Mouse (Mus musculus) brain, embryonic 14.5 days (tissue): ENCODE data around the gene Zdhhc4. TPM values are rescaled to one million over a fixed set of nuclear protein-coding genes. Genes with fewer than 3 reads are reported as not detected.

ENCODE experiments used
- DNase-seq: peaks from one replicate; pipeline ENCODE4 v3.0.0-alpha.2; 2011; ENCODE audit warnings: low read depth
- CTCF ChIP-seq: fragments of 200-500 bp; IDR thresholded peaks from 2 replicates; pipeline ENCODE4 v1.5.1; 2012; ENCODE audit warnings: inconsistent platforms, mild to moderate bottlenecking, moderate library complexity, borderline replicate concordance; ENCODE audit not compliant: insufficient read depth, insufficient read length; ENCODE audit errors: extremely low read depth
- POLR2A ChIP-seq: fragments of 200-500 bp; IDR thresholded peaks from 2 replicates; pipeline ENCODE4 v1.6.1; 2012; ENCODE audit warnings: mild to moderate bottlenecking, inconsistent platforms, borderline replicate concordance; ENCODE audit not compliant: poor library complexity, insufficient read depth, insufficient read length, severe bottlenecking; ENCODE audit errors: extremely low read depth
- polyA plus RNA-seq: library from polyadenylated mRNA; depleted of rRNA; stranded (reverse); fragments of >200 nt; gene quantifications from 2 replicates; pipeline ENCODE4 v1.2.3, GENCODE M21; 2012

Zdhhc4 gene
- polyA plus RNA-seq, 1 experiment, result 70.3 TPM

DNA sequence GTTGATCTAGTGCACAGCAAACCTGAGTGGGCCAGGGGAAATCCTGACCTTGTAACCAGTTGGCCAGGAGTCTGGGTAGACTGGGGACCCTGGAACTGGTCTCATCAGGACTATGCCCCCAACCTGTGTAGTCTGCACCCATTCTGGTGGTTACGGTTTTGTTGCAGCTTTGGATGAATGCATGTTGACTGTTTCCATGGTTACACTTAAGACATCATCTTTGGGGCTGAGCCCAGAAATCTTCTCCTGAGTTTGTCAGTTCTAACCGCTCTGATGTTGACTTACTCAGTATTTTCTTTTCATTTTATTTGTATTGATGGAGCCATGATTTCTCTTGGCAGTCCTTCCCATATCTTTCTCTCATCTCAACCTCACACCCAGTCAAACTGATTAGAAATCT lies 33.7 kb downstream of the Zdhhc4 start:
- peak; percentile 44 for DNase-seq
- TF ChIP-seq POLR2A, result no peak
- no peak for TF ChIP-seq CTCF

GRCm38 (mm10) chr5:143294862-143295261 lies 34.2 kb downstream of the Zdhhc4 start:
- TF ChIP-seq POLR2A (no peak), CTCF (peak; percentile 46; the same call in 1 of the 2 replicates)

DNA sequence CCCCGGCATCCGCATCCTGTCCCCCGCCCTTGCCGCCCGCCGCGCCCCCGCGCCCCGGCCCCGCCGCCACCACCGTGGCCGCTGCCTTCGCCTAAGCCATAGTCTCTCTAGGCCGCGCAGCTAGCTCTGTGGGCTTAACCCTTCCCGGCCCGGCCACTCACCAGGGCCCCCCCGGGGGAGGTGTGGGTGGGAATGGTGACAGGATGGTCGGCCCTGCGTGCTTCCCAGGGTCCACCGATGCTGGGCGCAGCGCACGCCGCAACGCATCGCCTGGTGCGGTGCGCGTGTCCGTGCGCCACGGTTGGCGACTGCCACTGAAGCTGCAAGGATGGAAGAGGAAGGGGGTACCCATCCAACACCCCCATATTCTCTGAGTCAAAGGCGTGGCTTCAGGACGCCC lies 35.7 kb downstream of the Zdhhc4 start, which contains the start of gene Zfp853:
TSS of gene Zfp853 (minus strand) at position 220 of the 400 bp plus-strand sequence.
- TF ChIP-seq CTCF, result no peak
- no peak for TF ChIP-seq POLR2A
- DNase-seq, result no peak

More at GRCm38 (mm10) chr5:143294862-143295261, 34.2 kb downstream of the Zdhhc4 start:
- DNase-seq, result no peak

GRCm38 (mm10) chr5:143292879-143293278 lies 36.2 kb downstream of the Zdhhc4 start:
- TF ChIP-seq POLR2A, result no peak
- no peak for TF ChIP-seq CTCF
- no peak for DNase-seq

DNA sequence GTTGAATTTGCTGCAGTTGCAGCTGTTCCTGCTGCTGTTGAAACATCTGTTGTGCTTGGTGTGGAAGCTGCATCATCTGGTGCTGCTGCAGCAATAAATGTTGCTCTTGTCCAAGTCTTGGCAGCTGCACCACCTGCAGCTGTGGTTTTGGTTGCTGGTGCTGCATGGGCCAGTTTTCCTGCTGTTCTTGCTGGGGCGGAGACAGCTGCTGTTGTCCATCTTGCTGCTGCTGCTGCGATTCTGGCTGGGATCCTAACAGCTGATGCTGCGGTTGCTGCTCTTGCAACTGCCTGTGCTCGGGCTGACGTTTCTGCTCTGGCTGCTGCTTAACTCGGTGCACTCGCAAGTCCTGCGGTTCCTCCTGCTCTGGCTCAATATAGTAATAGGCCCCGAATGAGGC lies 39.8 kb downstream of the Zdhhc4 start:
- no peak for TF ChIP-seq POLR2A
- no peak for TF ChIP-seq CTCF
- DNase-seq, result no peak

- TF ChIP-seq POLR2A (no peak), CTCF (no peak)
- no peak for DNase-seq
These were observed 40.6 kb downstream of the Zdhhc4 start for GRCm38 (mm10) chr5:143288378-143288911.

- DNase-seq, result peak; percentile 36
- TF ChIP-seq POLR2A, result no peak
- TF ChIP-seq CTCF, result no peak
These were observed 41.2 kb downstream of the Zdhhc4 start for GRCm38 (mm10) chr5:143287774-143288328.

DNA sequence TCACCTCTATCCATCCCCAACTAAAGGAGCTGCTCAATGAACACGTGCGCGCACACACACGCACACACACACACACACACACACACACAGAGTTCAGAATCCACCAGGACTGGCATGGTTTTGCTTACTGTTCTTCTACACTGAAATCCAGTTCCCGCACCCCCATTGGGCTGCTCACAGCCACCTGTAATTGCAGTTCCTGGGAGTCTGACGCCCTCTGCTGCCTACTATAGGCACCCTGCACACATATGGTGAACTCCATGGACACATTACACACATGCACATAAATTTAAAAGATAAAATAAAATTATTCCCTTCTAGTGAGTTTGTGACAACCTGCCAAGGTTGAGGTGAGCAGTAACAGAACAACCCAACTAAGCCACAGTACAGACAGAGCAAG lies 44.3 kb downstream of the Zdhhc4 start:
- DNase-seq, result peak; percentile 13
- peak; percentile 22; the same call in 1 of the 2 replicates for TF ChIP-seq CTCF
- TF ChIP-seq POLR2A, result no peak

- TF ChIP-seq CTCF, result no peak
- TF ChIP-seq POLR2A, result no peak
- DNase-seq, result no peak
These were observed 49.8 kb downstream of the Zdhhc4 start for GRCm38 (mm10) chr5:143279247-143279646.

DNA sequence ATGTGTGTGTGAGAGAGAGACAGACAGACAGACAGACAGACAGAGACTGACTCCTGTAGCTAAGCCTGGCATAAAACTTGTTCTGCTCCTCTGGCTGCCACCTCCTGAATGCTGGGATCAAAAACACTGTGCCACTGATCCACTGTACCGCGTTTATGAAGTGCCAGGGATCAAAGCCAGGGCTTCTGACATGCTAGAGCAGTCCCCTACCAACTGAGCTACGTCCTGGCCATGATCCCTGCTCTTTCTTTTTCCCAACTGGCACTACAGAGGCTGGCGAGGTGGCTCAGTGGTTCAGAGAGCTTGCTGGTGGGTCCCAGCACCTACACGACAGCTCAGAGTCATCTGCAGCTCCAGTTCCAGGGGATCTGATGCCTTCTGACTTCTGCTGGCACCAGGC lies 53.3 kb downstream of the Zdhhc4 start:
- TF ChIP-seq CTCF (no peak), POLR2A (no peak)
- DNase-seq, result no peak

GRCm38 (mm10) chr5:143272540-143273330 lies 56.3 kb downstream of the Zdhhc4 start:
- DNase-seq, result peak; percentile 53

GRCm38 (mm10) chr5:143272108-143272507 lies 56.9 kb downstream of the Zdhhc4 start:
- no peak for DNase-seq
- TF ChIP-seq POLR2A (no peak), CTCF (no peak)

More at GRCm38 (mm10) chr5:143272540-143273330, 56.3 kb downstream of the Zdhhc4 start:
- TF ChIP-seq POLR2A (no peak), CTCF (no peak)

DNA sequence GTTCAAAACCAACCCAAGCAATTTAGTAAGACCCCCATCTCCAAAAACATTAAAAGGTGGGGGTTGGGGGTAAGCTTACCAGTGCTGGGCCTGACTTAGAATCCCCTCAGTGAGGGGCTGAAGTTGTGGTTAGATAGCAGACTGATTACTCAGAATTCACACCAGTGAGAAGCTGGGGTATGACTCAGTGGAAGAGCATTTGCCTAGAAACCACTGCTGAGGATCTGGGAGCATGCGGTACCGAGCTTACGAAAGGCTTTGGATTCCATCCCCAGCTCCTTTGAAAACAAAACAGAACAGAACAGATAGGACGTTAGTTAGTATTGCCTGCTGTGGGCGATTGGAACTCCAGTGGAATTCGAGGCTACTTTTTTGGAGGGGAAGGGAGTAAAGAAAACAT lies 57.4 kb downstream of the Zdhhc4 start:
- no peak for DNase-seq
- TF ChIP-seq POLR2A (no peak), CTCF (no peak)
